Mouse (Mus musculus): Measurements from ENCODE around the gene Izumo1r.

Gene Izumo1r

GRCm38 (mm10) chr9:14903581-14904378, at the start of gene Izumo1r:
Gene Izumo1r, minus strand, starts transcription at chr9:14903949.
- DNase-seq = peak; percentile 57 to 76

- no peak for DNase-seq
Observed at GRCm38 (mm10) chr9:14951072-14951471, 47.3 kb upstream of the Izumo1r start.

DNA sequence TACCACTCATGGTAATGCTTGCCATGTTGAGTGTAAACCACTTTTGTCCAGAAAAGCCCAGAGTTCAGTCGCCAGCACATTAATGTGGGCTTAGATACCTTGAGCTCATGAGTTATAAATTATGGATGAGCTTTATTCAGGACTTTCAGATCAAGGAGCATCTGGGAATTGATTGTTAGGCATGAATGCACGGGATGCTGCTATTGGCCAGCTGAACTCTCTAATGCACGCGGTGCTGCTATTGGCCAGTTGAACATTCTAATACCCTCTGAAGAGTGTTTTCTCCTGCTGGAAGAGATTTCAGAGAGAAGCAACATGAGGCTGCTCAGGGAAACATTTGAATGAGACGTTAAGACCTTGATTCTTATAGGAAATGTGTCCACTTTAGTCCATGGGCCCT, 45.1 kb upstream of the Izumo1r start:
- no peak for DNase-seq

DNA sequence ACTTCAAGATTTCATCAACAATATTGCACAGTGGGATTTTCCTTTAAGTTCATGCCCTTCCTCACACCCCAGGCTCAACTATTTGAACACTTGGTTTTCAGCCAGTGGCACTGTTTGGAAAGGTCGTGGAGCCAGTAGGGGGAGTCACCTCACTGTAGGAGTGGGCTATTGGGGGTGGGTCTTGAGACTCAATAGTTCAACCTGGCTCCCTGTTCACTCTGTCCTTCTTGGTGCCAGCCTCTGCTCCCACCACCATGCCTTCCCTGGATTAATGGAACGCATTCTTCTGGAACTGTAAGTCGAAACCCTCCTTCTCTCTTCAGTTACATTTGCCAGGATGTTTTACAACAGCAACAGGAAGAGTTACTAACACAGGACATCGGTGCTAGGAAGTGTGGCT, 42.9 kb upstream of the Izumo1r start:
- DNase-seq = no peak

- DNase-seq = no peak
Observed at GRCm38 (mm10) chr9:14945919-14946318, 42.2 kb upstream of the Izumo1r start.

DNA sequence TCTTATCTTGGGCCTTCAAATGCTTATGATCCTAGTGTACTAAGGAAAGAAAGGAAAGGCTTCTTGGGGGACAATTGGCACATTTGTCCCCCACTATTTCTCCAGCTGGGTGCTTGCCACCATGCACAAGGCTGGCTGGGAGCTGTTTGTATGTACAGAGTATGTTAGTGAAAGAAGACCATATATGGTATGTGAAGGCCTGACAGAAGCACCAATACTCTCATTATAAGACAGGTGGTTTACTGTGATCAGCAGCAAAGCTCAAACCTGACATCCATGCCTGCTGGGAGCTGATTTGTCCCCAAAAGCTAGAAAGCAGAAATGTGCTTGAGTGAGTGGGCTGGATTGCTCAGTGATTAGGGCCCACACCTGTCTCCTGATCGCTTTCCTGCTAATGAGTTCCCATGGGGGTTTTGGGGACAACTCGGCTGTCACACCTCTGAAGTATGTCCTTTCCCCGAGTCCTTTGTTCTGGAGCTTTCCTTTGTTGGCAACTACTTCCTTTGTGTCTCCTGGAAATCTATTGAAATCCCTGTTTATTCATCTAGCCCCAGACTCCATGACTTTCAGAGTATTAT, 38.5 kb upstream of the Izumo1r start:
- no peak for DNase-seq

DNA sequence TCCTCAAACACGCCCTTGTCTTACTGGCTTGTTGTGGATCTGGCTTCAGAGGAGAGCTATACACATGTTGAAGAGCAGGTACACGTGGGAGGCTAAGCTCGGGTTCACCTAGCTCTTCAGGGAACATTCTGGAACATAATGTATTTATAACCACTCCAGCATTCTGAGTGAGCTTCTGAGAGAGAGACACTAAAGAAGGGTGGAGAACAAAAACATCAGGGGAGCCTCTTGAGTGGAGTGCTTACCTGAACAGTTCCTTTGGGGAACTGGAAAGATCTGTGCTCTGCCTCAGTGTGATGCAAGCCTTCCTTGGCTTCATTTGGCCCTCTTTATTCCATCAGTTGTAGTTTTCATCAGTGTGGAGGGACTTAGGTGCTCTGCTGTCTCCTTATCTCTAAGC, 35.9 kb upstream of the Izumo1r start:
- no peak for DNase-seq

DNA sequence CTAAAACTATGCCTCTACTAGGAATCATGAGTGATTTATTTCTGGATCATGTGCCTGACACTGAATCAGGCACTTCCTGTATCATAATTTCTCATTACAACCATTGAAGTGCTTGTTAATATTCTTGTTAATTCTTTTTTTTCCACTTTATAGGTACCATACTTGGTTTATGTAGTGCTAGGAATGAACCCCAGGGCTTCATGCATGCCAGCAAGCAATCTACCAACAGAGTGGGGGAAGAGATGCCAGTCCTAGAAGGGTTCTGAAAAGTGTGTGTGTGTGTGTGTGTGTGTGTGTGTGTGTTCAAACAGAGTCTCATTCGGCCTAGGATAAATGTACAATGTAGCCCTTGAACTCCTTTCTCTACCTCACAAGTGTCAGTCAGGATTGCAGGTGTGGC, 33.6 kb upstream of the Izumo1r start:
- no peak for DNase-seq

GRCm38 (mm10) chr9:14934851-14935250, 31.1 kb upstream of the Izumo1r start:
- no peak for DNase-seq

DNA sequence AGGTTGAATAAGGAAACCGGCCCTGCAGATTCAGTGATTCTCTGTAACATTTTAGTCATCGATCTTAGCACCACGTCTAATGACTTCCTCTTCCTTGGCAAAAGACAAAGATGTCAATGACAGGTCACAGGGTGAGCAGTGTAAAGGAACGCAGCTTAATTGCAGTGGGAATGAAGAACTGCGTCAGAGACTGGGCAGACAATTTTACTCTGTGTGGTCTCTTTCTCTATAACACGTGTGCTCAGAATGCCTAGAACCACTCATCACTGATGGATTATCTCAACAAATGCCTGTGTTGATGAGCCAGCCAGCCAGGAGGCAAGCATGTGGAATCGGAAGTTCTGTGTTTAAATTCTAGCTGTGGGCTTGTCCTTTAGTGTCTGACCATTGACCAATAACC, 28.2 kb upstream of the Izumo1r start:
- no peak for DNase-seq

DNA sequence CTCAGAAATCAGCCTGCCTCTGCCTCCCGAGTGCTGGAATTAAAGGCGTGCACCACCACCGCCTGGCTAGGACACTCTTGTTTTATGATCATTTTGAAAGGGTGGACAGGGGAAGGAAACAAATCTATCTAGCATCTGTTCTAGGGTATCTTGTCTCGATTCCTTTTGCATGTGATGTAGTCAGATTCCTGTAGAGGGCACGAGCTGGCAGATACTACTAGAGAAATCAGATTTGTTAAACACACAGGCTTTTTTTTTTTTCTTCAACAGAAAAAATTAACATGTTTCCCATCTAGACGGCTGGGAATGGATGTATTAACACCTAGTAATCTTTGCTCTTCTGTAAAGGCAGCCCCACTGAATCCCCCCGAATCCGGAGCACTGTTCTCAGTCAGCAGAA, 27.5 kb upstream of the Izumo1r start:
- no peak for DNase-seq

DNA sequence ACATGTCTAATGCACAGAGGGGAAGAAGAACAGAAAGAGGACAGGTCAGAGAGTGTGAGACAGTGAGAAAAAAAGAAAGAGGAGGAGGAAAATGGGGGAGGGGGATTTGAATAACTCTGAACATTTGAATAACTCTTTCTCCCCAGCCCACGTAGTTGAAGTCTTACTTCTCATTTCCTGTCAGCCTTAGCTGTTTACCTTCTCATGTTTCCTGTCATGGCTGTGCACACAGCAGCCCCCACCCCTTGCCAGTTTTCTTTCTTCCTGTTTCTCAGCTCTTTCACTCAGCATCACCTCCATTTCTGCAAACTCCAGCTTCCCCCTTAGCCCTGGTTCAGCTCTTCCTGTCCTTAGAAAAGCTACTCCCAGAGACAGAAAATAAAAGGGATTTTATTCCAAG, 22.8 kb upstream of the Izumo1r start:
- peak; percentile 49 to 70 for DNase-seq

- DNase-seq = no peak
Observed at GRCm38 (mm10) chr9:14923625-14924024, 19.9 kb upstream of the Izumo1r start.

DNA sequence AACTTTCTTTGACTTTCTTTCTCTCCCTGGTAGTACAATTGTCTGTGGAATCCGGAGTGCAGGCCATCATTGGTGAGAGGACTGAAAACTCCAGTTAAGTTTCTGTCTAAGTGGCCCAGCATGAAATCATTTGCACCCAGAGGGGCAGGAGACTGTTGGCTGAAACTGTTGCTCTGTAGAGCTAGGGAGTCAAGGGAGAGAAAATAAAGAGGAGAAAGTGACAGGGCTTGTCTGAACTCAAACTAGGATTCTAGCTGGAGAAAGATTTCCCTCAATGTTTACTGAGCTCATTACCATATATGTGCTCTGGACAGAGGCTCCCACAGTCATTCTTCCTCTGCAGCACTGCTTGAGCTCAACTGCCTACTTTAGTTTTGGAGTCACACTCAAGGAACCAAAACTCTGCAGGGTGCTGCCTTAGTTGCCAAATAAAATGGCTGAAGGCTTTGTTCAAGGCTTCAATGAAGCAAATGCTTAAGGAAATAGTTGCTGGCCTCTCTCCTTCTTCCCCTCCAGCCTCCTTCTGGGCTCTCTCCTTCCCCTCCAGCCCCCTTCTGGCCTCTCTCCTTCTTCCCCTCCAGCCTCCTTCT, 18.3 kb upstream of the Izumo1r start:
- DNase-seq = no peak

GRCm38 (mm10) chr9:14921254-14921653, 17.5 kb upstream of the Izumo1r start:
- DNase-seq = no peak

- no peak for DNase-seq
Observed at GRCm38 (mm10) chr9:14920608-14921007, 16.9 kb upstream of the Izumo1r start.

- no peak for DNase-seq
Observed at GRCm38 (mm10) chr9:14918825-14919668, 15.3 kb upstream of the Izumo1r start.

DNA sequence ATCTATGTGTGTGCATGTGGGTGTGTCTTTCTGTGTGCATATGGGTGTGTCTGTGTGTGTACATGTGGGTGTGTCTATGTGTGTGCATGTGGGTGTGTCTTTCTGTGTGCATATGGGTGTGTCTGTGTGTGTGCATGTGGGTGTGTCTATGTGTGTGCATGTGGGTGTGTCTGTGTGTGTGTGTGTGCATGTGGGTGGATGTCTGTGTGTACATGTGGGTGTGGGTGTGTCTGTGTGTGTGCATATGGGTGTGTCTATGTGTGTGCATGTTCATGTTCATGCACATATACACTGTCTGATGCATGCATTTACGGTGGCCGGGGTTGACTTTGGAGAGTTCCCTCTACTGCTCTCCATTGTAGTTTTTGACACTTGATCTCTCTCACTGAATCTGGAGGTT, 13.9 kb upstream of the Izumo1r start:
- no peak for DNase-seq

DNA sequence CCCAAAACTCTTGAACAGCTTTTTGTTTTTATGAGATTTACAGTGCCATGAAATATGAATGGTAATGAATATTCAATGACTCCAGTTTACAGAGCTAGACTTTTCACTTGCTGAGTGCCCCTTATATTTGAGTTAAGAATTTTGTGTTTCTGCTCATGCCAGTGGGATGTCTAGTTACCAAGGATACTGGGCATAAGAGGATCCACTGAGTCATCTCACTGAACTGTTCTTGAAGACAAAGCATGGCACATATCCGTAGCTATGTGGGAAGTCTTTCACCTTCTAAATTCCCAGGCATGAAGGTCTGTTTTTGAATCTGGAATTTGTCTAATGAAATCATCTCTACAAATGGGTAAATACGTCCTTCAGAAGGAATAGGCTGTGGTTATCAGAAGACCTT, 8.3 kb upstream of the Izumo1r start:
- no peak for DNase-seq

- DNase-seq = no peak
Observed at GRCm38 (mm10) chr9:14909981-14910380, 6.2 kb upstream of the Izumo1r start.

- peak in 1 of 2 experiments; percentile 19 for DNase-seq
Observed at GRCm38 (mm10) chr9:14907816-14908415, 4.2 kb upstream of the Izumo1r start.

GRCm38 (mm10) chr9:14905956-14906355, 2.2 kb upstream of the Izumo1r start:
- no peak for DNase-seq

All from thymus, postnatal 36 days (tissue).